Mouse (Mus musculus): ENCODE measurements around the gene Gm17545.

DNA sequence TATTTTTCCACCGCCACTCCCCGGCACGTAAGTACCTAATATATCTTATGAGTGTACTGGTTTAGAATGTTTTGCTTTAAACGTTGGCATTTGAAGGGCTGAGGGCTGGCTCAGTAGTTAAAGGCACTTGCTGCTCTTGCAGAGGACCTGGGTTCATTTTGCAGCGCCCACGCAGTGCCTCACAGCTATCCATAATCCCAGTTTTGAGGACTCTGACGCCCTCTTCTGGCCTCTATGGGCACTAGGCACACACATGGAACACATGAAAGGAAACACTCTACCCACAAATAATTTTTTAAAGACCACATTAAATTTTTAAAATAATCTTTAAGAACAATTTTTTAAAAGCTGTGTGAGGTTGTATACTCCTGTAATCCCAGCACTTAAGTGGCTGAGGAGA, 44.6 kb upstream of the Gm17545 start:
- TF ChIP-seq EP300 (IDR thresholded peaks at IDR 0.05; ENCODE audit: insufficient read depth, low read depth, low read length) (no peak), CTCF (IDR thresholded peaks at IDR 0.05) (0 out of 2 replicates have a peak, but pooled peaks have one; percentile 15)

Measured in heart, adult 2 months (tissue).